Mouse (Mus musculus): Measurements from ENCODE around the gene Bbs7. TPM values are rescaled to one million over a fixed set of nuclear protein-coding genes. Genes with fewer than 3 reads are reported as not detected.

Bbs7 gene
- polyA plus RNA-seq, 2 experiments: 12.2 to 14.0 TPM

GRCm38 (mm10) chr3:36551851-36552384, 61.4 kb downstream of the Bbs7 start:
- TF ChIP-seq POLR2A (IDR thresholded peaks at IDR 0.05; ENCODE audit: borderline replicate concordance, extremely low read depth, insufficient read depth, insufficient read length): no peak
- H3K9me3 ChIP-seq (ENCODE audit: control insufficient read depth, low read length): no peaks in the 10 kb centered on the region
- WGBS: 19% methylated on average over 12 of the region's 12 CpGs
- peak overlapping the region; percentile 57 for H3K9ac ChIP-seq (ENCODE audit: low read depth, low read length, severe bottlenecking)
- ATAC-seq (ENCODE audit: low FRiP score, low read depth) (peak; percentile 35), DNase-seq (ENCODE audit: low spot score) (no peak)
- no peaks in the 10 kb centered on the region for H3K27me3 ChIP-seq (ENCODE audit: control insufficient read depth, insufficient read depth, low read length)
- H3K4me3 ChIP-seq (replicated peaks; ENCODE audit: low read length): peak overlapping the region; percentile 67
- H3K36me3 ChIP-seq (ENCODE audit: control insufficient read depth, insufficient read depth, low read length): peaks cover 27% of the 10 kb centered on the region
- H3K4me2 ChIP-seq (replicated peaks; ENCODE audit: low read depth, low read length, severe bottlenecking): peak overlapping the region; percentile 77
- no peak overlapping the region for H3K27ac ChIP-seq (replicated peaks; ENCODE audit: low read depth, low read length)
- H3K4me1 ChIP-seq (ENCODE audit: control insufficient read depth, insufficient read depth, low read length): peaks cover 6% of the 10 kb centered on the region; the same call in 1 of the 2 replicates

DNA sequence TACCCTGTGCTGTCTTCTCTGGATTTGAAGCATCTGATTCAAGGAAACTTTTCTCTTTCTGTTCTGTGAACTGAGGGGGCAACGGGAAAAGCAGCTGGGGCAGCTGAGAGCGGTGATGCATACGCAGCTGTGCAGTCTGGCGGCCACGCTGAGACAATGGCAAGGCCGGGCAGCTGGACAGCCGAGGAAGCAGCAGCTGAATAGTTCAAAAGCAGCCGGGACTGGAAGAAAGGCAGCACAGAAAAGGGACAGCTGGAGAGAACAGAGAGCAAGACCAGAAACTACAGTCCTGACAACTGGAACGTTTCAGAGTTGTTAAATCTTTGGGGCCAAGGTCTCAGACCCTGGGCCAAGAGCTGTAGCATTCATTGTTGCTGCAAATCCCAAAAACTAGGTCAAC, 61.9 kb downstream of the Bbs7 start:
- H3K4me3 ChIP-seq (replicated peaks; ENCODE audit: low read length): no peak overlapping the region
- no peak overlapping the region for H3K9ac ChIP-seq (ENCODE audit: low read depth, low read length, severe bottlenecking)
- no peaks in the 10 kb centered on the region for H3K27me3 ChIP-seq (ENCODE audit: control insufficient read depth, insufficient read depth, low read length)
- H3K4me2 ChIP-seq (replicated peaks; ENCODE audit: low read depth, low read length, severe bottlenecking): peak overlapping the region; percentile 77
- H3K4me1 ChIP-seq (ENCODE audit: control insufficient read depth, insufficient read depth, low read length): peaks cover 6% of the 10 kb centered on the region; the same call in 1 of the 2 replicates
- ATAC-seq (ENCODE audit: low FRiP score, low read depth): peak; percentile 72
- peaks cover 21% of the 10 kb centered on the region for H3K36me3 ChIP-seq (ENCODE audit: control insufficient read depth, insufficient read depth, low read length)
- TF ChIP-seq POLR2A (IDR thresholded peaks at IDR 0.05; ENCODE audit: borderline replicate concordance, extremely low read depth, insufficient read depth, insufficient read length): no peak
- no peaks in the 10 kb centered on the region for H3K9me3 ChIP-seq (ENCODE audit: control insufficient read depth, low read length)
- 48% methylated on average over 9 of the region's 9 CpGs for WGBS
- DNase-seq (ENCODE audit: low spot score): peak; percentile 56
- H3K27ac ChIP-seq (replicated peaks; ENCODE audit: low read depth, low read length): no peak overlapping the region

DNA sequence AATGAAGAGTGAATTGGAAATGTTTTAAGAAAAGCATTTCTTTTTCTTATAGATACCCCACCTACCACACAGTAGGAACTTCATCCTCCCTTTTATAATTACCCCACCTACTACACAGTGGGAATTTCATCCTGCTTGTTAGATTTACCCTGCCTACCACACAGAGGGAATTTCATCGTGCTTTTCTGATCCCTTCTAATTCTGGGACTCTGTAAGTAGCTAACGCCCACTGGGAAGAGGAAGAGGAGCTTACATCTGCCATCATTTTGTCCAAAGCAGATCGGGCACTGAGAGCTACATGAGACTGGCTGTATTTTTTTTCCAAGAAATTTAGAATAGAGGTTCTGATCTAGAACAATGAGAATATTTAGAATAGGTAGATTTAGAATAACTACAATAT, 68.3 kb downstream of the Bbs7 start:
- Histone ChIP-seq H3K4me3 (replicated peaks; ENCODE audit: low read length) (no peak overlapping the region), H3K9me3 (ENCODE audit: control insufficient read depth, low read length) (no peaks in the 10 kb centered on the region), H3K4me2 (replicated peaks; ENCODE audit: low read depth, low read length, severe bottlenecking) (no peak overlapping the region), H3K4me1 (ENCODE audit: control insufficient read depth, insufficient read depth, low read length) (no peaks in the 10 kb centered on the region), H3K27me3 (ENCODE audit: control insufficient read depth, insufficient read depth, low read length) (no peaks in the 10 kb centered on the region), H3K9ac (ENCODE audit: low read depth, low read length, severe bottlenecking) (no peak overlapping the region), H3K27ac (replicated peaks; ENCODE audit: low read depth, low read length) (no peak overlapping the region), H3K36me3 (ENCODE audit: control insufficient read depth, insufficient read depth, low read length) (no peaks in the 10 kb centered on the region)
- ATAC-seq (ENCODE audit: low FRiP score, low read depth): no peak
- no peak for TF ChIP-seq POLR2A (IDR thresholded peaks at IDR 0.05; ENCODE audit: borderline replicate concordance, extremely low read depth, insufficient read depth, insufficient read length)
- 71% methylated on average over 3 of the region's 3 CpGs for WGBS
- no peak for DNase-seq (ENCODE audit: low spot score)

- no peak overlapping the region for H3K27ac ChIP-seq (replicated peaks; ENCODE audit: low read depth, low read length)
- no peaks in the 10 kb centered on the region for H3K4me1 ChIP-seq (ENCODE audit: control insufficient read depth, insufficient read depth, low read length)
- no peak for ATAC-seq (ENCODE audit: low FRiP score, low read depth)
- TF ChIP-seq POLR2A (IDR thresholded peaks at IDR 0.05; ENCODE audit: borderline replicate concordance, extremely low read depth, insufficient read depth, insufficient read length): no peak
- no peaks in the 10 kb centered on the region for H3K9me3 ChIP-seq (ENCODE audit: control insufficient read depth, low read length)
- WGBS: 92% methylated on average over 2 of the region's 2 CpGs
- no peaks in the 10 kb centered on the region for H3K36me3 ChIP-seq (ENCODE audit: control insufficient read depth, insufficient read depth, low read length)
- H3K9ac ChIP-seq (ENCODE audit: low read depth, low read length, severe bottlenecking): no peak overlapping the region
- no peaks in the 10 kb centered on the region for H3K27me3 ChIP-seq (ENCODE audit: control insufficient read depth, insufficient read depth, low read length)
- no peak overlapping the region for H3K4me2 ChIP-seq (replicated peaks; ENCODE audit: low read depth, low read length, severe bottlenecking)
- no peak overlapping the region for H3K4me3 ChIP-seq (replicated peaks; ENCODE audit: low read length)
- DNase-seq (ENCODE audit: low spot score): no peak
Observed at GRCm38 (mm10) chr3:36541399-36541798, 71.9 kb downstream of the Bbs7 start.

- Histone ChIP-seq H3K36me3 (ENCODE audit: control insufficient read depth, insufficient read depth, low read length) (no peaks in the 10 kb centered on the region), H3K4me2 (replicated peaks; ENCODE audit: low read depth, low read length, severe bottlenecking) (no peak overlapping the region), H3K4me3 (replicated peaks; ENCODE audit: low read length) (no peak overlapping the region), H3K27ac (replicated peaks; ENCODE audit: low read depth, low read length) (no peak overlapping the region), H3K9me3 (ENCODE audit: control insufficient read depth, low read length) (no peaks in the 10 kb centered on the region), H3K9ac (ENCODE audit: low read depth, low read length, severe bottlenecking) (no peak overlapping the region), H3K4me1 (ENCODE audit: control insufficient read depth, insufficient read depth, low read length) (no peaks in the 10 kb centered on the region), H3K27me3 (ENCODE audit: control insufficient read depth, insufficient read depth, low read length) (no peaks in the 10 kb centered on the region)
- DNase-seq (ENCODE audit: low spot score) (no peak), ATAC-seq (ENCODE audit: low FRiP score, low read depth) (no peak)
- WGBS: 65% methylated on average over 2 of the region's 2 CpGs
- no peak for TF ChIP-seq POLR2A (IDR thresholded peaks at IDR 0.05; ENCODE audit: borderline replicate concordance, extremely low read depth, insufficient read depth, insufficient read length)
Observed at GRCm38 (mm10) chr3:36540756-36541155, 72.5 kb downstream of the Bbs7 start.

Data from limb, embryonic 14.5 days (tissue).